Mouse (Mus musculus): Measurements from ENCODE around the gene Atf1. TPM values are rescaled to one million over a fixed set of nuclear protein-coding genes. Genes with fewer than 3 reads are reported as not detected.

Gene Atf1
- 54.8 TPM for polyA plus RNA-seq (2015; fragmentation: Illumina TruSeq; extraction: RNeasy Lipid Tissue Mini Kit (QIAGEN cat#74804); ENCODE audit: insufficient read depth, low replicate concordance)

GRCm38 (mm10) chr15:100227663-100228534, at the start of gene Atf1:
Atf1 (plus strand) TSS chr15:100227819.

GRCm38 (mm10) chr15:100280626-100281025, 53.0 kb downstream of the Atf1 start, which contains the start of gene Tmprss12:
Tmprss12 (plus strand) TSS chr15:100280837.

GRCm38 (mm10) chr15:100304019-100304991, 76.7 kb downstream of the Atf1 start, which contains the start of gene Mettl7a1:
Mettl7a1 (plus strand) TSS chr15:100304140.

Other genes with a start within 250 kb of the Atf1 start
- 22.6 TPM for gene Dip2b, start 189.2 kb upstream of the Atf1 start, polyA plus RNA-seq (2015; fragmentation: Illumina TruSeq; extraction: RNeasy Lipid Tissue Mini Kit (QIAGEN cat#74804); ENCODE audit: insufficient read depth, low replicate concordance)
- not detected for gene Tmprss12, start 53.0 kb downstream of the Atf1 start, polyA plus RNA-seq (2015; fragmentation: Illumina TruSeq; extraction: RNeasy Lipid Tissue Mini Kit (QIAGEN cat#74804); ENCODE audit: insufficient read depth, low replicate concordance)
- 31.1 TPM for gene Mettl7a1, start 76.3 kb downstream of the Atf1 start, polyA plus RNA-seq (2015; fragmentation: Illumina TruSeq; extraction: RNeasy Lipid Tissue Mini Kit (QIAGEN cat#74804); ENCODE audit: insufficient read depth, low replicate concordance)
- gene Mettl7a3, start 107.1 kb downstream of the Atf1 start, polyA plus RNA-seq (2015; fragmentation: Illumina TruSeq; extraction: RNeasy Lipid Tissue Mini Kit (QIAGEN cat#74804); ENCODE audit: insufficient read depth, low replicate concordance): not detected
- gene Methig1, start 125.3 kb downstream of the Atf1 start, polyA plus RNA-seq (2015; fragmentation: Illumina TruSeq; extraction: RNeasy Lipid Tissue Mini Kit (QIAGEN cat#74804); ENCODE audit: insufficient read depth, low replicate concordance): not detected
- not detected for gene Mettl7a2, start 125.4 kb downstream of the Atf1 start, polyA plus RNA-seq (2015; fragmentation: Illumina TruSeq; extraction: RNeasy Lipid Tissue Mini Kit (QIAGEN cat#74804); ENCODE audit: insufficient read depth, low replicate concordance)
- gene Higd1c, start 136.7 kb downstream of the Atf1 start, polyA plus RNA-seq (2015; fragmentation: Illumina TruSeq; extraction: RNeasy Lipid Tissue Mini Kit (QIAGEN cat#74804); ENCODE audit: insufficient read depth, low replicate concordance): not detected
- gene Gm5475, start 194.3 kb downstream of the Atf1 start, polyA plus RNA-seq (2015; fragmentation: Illumina TruSeq; extraction: RNeasy Lipid Tissue Mini Kit (QIAGEN cat#74804); ENCODE audit: insufficient read depth, low replicate concordance): not detected
- 23.8 TPM for gene Slc11a2, start 197.3 kb downstream of the Atf1 start, polyA plus RNA-seq (2015; fragmentation: Illumina TruSeq; extraction: RNeasy Lipid Tissue Mini Kit (QIAGEN cat#74804); ENCODE audit: insufficient read depth, low replicate concordance)
- gene Letmd1, start 241.2 kb downstream of the Atf1 start, polyA plus RNA-seq (2015; fragmentation: Illumina TruSeq; extraction: RNeasy Lipid Tissue Mini Kit (QIAGEN cat#74804); ENCODE audit: insufficient read depth, low replicate concordance): 37.2 TPM